Mouse (Mus musculus) kidney, adult 9 months (tissue): ENCODE data around the gene Anks1.

Experiments
- DNase-seq: peaks from one replicate; pipeline ENCODE4 v3.0.0; 2022

The Anks1 gene

DNA sequence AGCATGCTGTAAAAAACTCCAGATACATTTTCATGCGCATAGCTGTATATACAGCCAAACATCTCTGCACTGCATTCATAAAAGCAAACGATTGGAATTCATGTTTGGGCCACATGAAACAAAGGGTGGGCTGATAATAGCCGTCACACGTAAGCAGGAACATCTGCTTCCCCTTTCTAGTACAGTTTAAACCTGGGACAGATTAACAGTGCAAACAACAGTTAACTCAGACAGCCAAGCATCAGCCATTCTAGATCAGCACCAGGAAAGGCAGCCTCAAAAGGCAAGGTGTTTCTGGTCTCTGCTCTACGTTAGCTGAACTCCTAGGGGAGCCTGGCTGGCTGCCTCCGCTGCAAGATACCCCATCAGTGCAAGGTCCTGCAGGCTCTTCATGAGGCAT, 154.1 kb downstream of the Anks1 start:
- no peak for DNase-seq

DNA sequence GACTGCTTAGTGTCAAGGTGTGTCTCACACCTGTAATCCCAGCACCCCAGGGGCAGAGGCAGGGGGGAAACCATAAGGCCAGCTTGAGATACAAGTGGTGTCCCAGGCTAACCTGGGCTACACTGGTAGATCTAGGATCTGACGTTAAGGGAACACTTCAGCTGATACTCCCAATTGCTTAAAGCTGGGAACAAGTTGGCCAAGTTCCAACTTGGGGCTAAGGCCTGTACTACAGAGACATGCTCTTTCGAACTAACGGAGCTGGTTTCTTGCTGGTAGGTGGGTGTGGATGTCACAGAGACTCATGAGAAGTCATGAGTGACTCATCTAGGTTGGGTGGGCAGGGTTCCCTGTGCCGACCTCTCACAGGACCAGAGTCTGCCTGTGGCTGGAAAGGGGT, 158.2 kb downstream of the Anks1 start:
- DNase-seq: no peak

DNA sequence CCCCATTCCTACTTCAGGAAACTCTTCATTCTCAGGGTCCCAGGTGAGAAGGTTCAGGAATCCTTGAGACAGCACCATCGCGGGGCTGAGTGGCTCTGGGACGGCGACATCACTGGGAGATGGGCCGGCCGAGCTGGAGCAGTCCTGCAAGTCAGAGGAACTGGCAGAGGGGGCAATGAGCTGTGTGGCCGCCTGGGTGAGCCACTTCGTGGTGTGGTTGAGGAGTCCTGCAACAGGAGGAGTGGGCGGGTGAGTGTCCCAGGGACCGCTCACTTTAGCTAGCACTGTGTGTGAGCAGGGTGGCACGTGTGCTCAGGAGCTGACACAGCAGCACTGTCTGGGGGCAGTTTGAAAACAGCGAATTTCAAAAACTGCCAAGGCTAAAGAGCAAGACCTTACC, 160.3 kb downstream of the Anks1 start:
- no peak for DNase-seq

DNA sequence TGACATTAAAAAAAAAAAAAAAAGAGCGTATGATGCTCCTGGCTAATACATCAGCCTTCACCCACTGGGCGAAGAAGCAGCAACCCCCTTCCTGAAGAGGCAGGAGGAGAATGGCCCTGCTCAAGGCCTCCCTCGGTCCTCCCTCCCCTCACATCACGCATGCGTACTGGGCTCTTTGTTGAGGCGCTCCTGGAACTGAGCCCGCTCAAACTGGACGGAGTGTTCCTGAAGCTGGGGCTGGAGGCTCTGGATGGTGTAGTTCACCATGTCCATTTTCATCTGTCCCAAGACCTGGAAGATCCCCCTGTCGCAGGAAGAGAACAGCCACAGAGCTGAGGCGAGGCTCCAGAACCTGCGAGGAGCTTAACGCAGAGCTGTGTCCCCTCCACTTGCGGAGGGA, 161.2 kb downstream of the Anks1 start:
- no peak for DNase-seq

DNA sequence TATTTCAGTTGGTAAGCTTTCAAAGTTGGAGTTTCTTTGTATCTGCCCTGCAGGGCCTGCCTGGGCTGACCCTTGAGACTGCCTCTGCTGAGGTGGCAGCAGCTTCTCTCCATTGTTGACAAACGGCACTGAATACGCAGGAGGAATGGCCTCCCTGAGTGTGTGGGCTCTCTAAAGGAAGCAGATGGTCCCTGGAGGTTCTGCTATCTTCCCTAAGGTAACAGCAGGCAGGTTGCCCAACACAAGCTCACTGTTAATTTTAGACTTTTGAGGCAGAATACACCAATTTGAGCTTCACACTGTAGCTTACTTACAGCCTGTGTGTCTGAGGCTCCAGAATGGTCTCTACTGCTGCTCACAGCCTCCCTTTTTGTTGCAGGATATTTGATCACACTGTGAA, 163.6 kb downstream of the Anks1 start:
- no peak for DNase-seq

DNA sequence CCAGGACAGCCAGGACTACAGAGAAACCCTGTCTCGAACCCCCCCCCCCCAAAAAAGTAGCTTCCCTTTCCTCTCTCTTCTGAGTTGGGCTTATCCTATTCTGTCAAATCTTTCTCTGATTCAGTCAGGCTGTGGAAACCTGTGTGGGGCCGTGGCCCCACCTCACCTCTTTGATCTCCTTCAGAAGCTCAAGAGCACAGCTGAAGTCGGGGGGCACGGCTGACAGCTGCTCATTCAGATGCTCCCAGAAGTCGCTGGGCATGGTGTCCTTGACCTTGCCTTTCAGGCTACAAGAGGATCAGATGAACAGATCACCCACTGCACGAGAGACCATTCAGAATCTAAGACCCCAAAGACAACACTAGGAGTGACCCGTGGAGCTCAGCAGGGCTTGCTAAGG, 165.4 kb downstream of the Anks1 start:
- no peak for DNase-seq

- no peak for DNase-seq
These were observed 168.9 kb downstream of the Anks1 start for GRCm38 (mm10) chr17:28078028-28078427.

GRCm38 (mm10) chr17:28079618-28080017, 170.5 kb downstream of the Anks1 start:
- peak; percentile 86 for DNase-seq

DNA sequence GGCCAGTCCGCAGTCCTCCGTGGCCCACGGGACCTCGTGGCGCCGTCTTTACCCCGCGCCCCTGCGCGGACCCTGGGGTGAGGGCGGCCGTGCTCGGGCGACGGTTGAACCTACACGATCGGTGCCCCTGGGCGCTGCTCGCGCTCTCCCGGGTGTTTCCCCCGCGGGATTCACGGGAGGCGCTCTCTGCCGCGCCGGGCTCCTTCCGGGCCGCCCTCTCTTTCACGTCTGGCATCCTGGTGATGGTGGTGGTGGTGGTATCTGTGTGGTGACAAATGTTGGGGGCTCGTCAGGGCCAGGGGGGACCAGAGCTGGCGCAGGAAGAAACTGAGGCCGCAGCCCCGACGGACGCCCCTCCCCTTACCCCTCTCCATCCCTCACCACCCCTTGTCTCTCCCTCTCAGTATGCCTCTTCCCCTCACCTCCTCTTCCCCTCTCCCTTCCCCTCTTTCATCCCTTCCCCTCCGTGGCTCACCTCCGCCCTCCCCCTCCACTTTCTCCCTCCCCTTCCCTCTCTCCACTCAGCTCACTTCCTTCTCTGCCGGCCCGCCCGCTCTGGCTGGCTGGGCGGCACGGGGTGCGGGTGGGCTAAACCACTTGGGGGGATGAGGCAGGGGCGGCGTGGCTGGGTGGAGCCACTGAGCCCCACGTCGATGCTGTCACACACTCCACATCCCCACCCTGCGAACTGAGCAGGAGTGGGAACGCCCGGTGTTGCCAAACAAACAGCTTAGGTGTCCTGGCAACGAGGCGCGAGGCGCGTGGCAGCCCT, 171.1 kb downstream of the Anks1 start, which contains the start of gene Tcp11:
Tcp11 (minus strand) TSS at position 595 of the 772 bp plus-strand sequence.
- no peak for DNase-seq

DNA sequence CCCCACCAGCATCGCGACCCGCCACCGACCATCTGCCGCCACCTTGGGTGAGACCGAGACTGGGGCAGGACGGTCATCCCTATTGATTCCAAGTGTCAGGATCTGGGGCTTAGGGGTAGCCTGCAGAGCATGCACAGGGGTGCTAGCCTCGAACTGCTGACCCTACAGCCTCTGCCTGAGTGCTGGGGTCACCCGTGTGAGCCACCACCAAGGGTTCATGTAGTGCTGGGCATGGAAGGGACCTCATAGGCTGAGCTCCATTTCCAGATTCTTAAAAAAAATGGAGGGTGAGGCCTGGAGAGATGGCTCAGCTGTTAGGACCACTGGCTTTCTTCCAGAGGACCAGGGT, 171.7 kb downstream of the Anks1 start:
- no peak for DNase-seq

GRCm38 (mm10) chr17:28081385-28081784, 172.3 kb downstream of the Anks1 start:
- peak; percentile 60 for DNase-seq

GRCm38 (mm10) chr17:28081856-28082255, 172.8 kb downstream of the Anks1 start:
- DNase-seq: no peak

DNA sequence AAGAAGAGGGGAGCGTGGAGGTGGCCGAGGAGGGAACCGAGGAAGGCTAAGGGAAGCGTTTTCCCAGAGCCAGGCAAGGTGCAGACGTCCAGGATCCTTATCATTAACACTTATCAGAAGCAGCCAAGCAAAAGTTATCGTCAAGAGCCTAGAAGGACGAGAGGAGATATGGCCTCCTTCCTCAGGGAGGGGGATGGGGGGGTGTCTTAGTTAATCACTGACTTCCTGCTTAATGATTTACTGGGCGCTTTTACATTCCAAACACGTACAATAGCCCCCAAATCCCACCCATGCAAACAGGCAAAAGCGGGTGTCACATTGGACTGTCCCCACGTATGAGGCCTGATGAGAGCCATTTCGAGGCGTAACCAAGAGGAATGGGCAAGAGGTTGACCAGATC, 173.8 kb downstream of the Anks1 start:
- no peak for DNase-seq

GRCm38 (mm10) chr17:28084395-28084905, 175.3 kb downstream of the Anks1 start:
- DNase-seq: no peak

- DNase-seq: peak; percentile 85
These were observed 175.9 kb downstream of the Anks1 start for GRCm38 (mm10) chr17:28084964-28085363.

DNA sequence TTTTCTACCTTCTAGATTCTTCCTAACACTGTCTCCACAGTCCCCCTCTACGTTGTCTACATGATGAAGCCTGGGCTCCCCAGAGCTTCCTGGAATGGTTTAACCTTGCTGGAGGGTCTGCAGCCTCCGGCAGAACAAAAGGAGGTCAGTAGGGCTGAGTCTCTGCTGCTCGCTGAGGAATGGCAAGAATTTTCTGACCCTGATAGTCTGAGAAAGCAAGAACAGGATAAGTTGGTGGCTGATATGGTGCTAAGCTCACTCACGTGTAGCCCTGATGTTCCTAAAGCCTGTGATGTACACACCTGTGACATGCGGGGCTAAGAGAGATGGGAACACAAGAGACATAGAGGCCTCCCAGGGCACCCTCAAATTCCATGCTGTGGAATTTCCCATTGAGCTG, 178.3 kb downstream of the Anks1 start:
- no peak for DNase-seq

GRCm38 (mm10) chr17:28088718-28089117, 179.6 kb downstream of the Anks1 start:
- DNase-seq: no peak

DNA sequence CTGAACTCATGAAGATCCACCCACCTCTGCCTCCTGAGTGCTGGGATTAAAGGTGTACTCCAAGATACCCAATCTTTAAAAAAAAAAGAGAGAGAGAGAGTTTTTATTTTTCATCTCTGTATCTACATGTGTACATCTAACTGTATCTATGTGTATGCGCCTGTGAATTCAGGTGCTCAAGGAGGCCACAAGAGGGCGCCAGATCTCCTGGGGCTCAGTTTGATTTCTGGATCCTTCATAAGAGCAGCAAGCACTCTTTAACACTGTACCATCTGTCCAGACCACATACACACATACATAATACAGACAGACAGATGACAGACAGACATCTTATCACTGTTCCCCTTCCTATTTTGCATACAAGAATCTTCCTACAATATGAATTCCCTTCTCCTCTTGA, 183.2 kb downstream of the Anks1 start:
- no peak for DNase-seq

GRCm38 (mm10) chr17:28093837-28094236, 184.7 kb downstream of the Anks1 start:
- DNase-seq: no peak

DNA sequence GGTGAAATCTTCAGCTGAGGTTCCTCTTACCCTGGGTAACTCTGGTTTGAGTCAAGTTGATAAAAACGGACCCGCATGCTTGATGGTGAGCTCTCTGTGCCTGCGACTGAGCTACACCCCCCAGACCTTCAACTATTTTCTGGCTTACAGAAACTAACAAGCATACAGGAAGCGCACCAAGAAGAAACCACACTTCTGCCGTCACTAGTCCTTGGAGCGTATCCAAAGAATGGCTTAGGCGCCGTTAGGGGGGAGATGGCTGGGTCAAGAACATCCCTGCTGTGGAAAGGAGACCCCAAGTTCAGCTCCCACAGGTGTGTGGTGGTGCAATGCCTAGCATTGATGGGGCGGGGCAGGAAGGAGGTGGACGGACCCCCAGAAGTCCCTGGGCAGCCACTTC, 187.3 kb downstream of the Anks1 start:
- no peak for DNase-seq

- peak; percentile 44 for DNase-seq
These were observed 188.2 kb downstream of the Anks1 start for GRCm38 (mm10) chr17:28097308-28097707.

DNA sequence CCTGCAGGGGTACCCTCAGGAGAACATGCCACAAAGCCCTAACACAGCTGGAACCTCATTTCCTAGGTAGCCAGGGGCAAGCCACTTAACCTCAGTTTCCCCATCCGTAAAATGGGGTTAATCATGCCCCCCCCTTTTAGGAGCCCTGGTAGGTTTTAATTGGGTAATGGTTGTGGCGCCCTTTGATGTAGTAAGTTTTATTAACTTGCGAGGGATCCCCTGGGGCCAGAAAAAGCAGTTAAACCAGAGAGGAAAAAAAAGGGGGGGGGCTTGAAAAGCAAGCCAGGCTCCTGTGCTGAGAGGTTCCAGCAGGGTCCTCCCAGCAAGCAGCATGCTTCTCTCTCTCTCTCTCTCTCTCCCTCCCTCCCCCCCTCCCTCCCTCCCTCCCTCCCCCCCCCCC, 190.0 kb downstream of the Anks1 start:
- peak; percentile 22 for DNase-seq

DNA sequence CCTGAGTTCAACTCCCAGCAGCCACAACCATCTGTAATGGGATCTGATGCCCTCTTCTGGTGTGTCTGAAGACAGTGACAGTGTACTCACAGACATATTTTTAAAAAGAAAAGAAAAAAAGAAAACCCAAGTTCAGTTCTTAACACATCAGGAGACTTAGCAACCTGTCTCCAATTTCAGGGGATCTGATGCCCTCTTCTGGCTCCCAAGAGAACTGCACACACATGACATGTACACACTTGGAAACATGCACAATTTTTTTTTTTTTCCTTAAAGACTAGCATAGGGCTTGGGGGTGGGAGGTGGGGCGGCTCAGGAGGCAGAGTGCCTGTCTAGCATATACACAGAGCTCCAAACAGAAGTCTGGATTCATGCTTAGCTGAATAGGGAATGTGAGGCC, 191.6 kb downstream of the Anks1 start:
- DNase-seq: no peak

DNA sequence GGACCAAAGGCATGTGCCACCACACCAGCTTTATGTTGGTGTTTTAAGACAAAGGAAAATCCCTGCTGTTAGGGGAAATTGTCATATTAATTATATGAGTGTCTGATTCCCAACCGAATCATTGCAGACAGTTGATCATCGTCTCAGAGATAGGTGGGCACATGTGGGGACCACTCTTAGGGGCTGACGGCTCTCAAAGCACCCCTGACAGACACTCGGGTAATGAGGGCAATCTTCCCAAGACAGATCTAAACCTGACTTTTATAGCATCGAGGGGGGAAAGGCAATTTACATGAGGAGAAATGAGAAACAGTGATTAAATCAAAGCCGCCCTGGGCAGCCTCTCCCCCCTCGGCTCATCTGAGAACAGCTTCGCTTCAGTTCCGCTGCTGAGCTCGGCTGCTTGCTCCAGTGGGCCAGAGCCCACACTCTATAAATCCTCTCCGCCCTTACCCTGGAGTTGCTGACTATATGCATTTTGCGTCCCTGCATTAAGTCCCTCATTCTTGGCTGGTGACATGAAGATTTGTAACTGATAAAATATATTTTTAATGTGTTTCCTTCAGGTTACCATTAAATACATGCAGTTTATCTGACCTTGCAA, 192.3 kb downstream of the Anks1 start:
- DNase-seq: no peak

- no peak for DNase-seq
These were observed 192.8 kb downstream of the Anks1 start for GRCm38 (mm10) chr17:28101902-28102319.
